In genomic region chr1:183584861-183585260, GRCm38 (mm10) we compare ENCODE assay signal across 12 mouse cellular contexts.
A peak's percentile ranks its signal among the peaks of the same experiment; 100 is the strongest.
DNase-seq lines count a peak whose midpoint lies in the region.
"Had no signal": no experiment of that assay in that cellular context is flagged by ENCODE, and none has a peak within 500 bp of the region (broad histone marks: within the 10 kb centered on the region; RNA-seq: fewer than 3 reads in every experiment).

No protein-coding gene starts in this region.

- DNase-seq in adrenal gland, adult (ENCODE audit: inconsistent age in 2 of 2, low spot score in 1 of 2): peak; percentile 5 to 71
- DNase-seq in adrenal gland, postnatal 4 days (ENCODE audit: low spot score in 2 of 2): no peak
- peak; percentile 54 for DNase-seq in 3T3-L1 (ENCODE audit: low read depth, low spot score)
- DNase-seq in adrenal gland, adult 8-10 months: peak; percentile 7
- DNase-seq in adrenal gland, postnatal 36 days: peak; percentile 27 to 42
- no peak for DNase-seq in ovary, postnatal 14 days (ENCODE audit: low spot score)
- DNase-seq in spleen, postnatal 4 days (ENCODE audit: low spot score in 2 of 2): no peak
- DNase-seq: cerebellum, postnatal 25 days; forebrain, postnatal 0 days; gastrocnemius, postnatal 14 days; heart, postnatal 36 days; kidney, adult 9 months had no signal

Comparison
In these comparisons a context has a peak if more than half of its experiments do, and no peak if none do; other contexts are left out.
1. DNase-seq: peak in adrenal gland, adult (2 of 2), 3T3-L1 (single experiment), adrenal gland, adult 8-10 months (single experiment) and adrenal gland, postnatal 36 days (2 of 2); none in adrenal gland, postnatal 4 days (0 of 2), ovary, postnatal 14 days (single experiment) and spleen, postnatal 4 days (0 of 2).